Mouse (Mus musculus): ENCODE results near the gene Slc37a1. TPM values are rescaled to one million over a fixed set of nuclear protein-coding genes. Genes with fewer than 3 reads are reported as not detected.

The Slc37a1 gene
- polyA plus RNA-seq, 1 experiment from 2014 or later = 8.7 TPM

GRCm38 (mm10) chr17:31259825-31260224, 26.8 kb upstream of the Slc37a1 start:
- Histone ChIP-seq H3K27ac (no peak overlapping the region), H3K4me3 (no peak overlapping the region), H3K9ac (no peak overlapping the region), H3K36me3 (no peaks in the 10 kb centered on the region), H3K9me3 (replicated peaks) (no peaks in the 10 kb centered on the region), H3K4me1 (replicated peaks) (no peaks in the 10 kb centered on the region), H3K4me2 (no peak overlapping the region), H3K27me3 (no peaks in the 10 kb centered on the region)
- 68% methylated on average over 4 of the region's 4 CpGs for WGBS
- no peak for ATAC-seq (replicated peaks; ENCODE audit: insufficient number of reproducible peaks, insufficient read depth, low FRiP score, low read depth)

- Histone ChIP-seq H3K27ac (no peak overlapping the region), H3K4me3 (no peak overlapping the region), H3K9me3 (replicated peaks) (no peaks in the 10 kb centered on the region), H3K4me1 (replicated peaks) (no peaks in the 10 kb centered on the region), H3K36me3 (no peaks in the 10 kb centered on the region), H3K4me2 (no peak overlapping the region), H3K27me3 (no peaks in the 10 kb centered on the region), H3K9ac (no peak overlapping the region)
- ATAC-seq (replicated peaks; ENCODE audit: insufficient number of reproducible peaks, insufficient read depth, low FRiP score, low read depth) = no peak
- 77% methylated on average over 7 of the region's 7 CpGs for WGBS
Observed at GRCm38 (mm10) chr17:31260430-31260829, 26.2 kb upstream of the Slc37a1 start.

- ATAC-seq (replicated peaks; ENCODE audit: insufficient number of reproducible peaks, insufficient read depth, low FRiP score, low read depth) = no peak
- 82% methylated on average over 6 of the region's 6 CpGs for WGBS
- H3K4me3 ChIP-seq = no peak overlapping the region
- H3K27me3 ChIP-seq = no peaks in the 10 kb centered on the region
- H3K4me1 ChIP-seq (replicated peaks) = no peaks in the 10 kb centered on the region
- H3K27ac ChIP-seq = no peak overlapping the region
- H3K4me2 ChIP-seq = no peak overlapping the region
- no peak overlapping the region for H3K9ac ChIP-seq
- no peaks in the 10 kb centered on the region for H3K9me3 ChIP-seq (replicated peaks)
- no peaks in the 10 kb centered on the region for H3K36me3 ChIP-seq
Observed at GRCm38 (mm10) chr17:31261352-31261751, 25.2 kb upstream of the Slc37a1 start.

- no peak overlapping the region for H3K27ac ChIP-seq
- 59% methylated on average over 5 of the region's 5 CpGs for whole genome bisulfite sequencing
- H3K9me3 ChIP-seq (replicated peaks) = no peaks in the 10 kb centered on the region
- H3K9ac ChIP-seq = no peak overlapping the region
- H3K4me2 ChIP-seq = no peak overlapping the region
- H3K4me1 ChIP-seq (replicated peaks) = no peaks in the 10 kb centered on the region
- no peaks in the 10 kb centered on the region for H3K36me3 ChIP-seq
- ATAC-seq (replicated peaks; ENCODE audit: insufficient number of reproducible peaks, insufficient read depth, low FRiP score, low read depth) = no peak
- H3K27me3 ChIP-seq = no peaks in the 10 kb centered on the region
- no peak overlapping the region for H3K4me3 ChIP-seq
Observed at GRCm38 (mm10) chr17:31262715-31263114, 23.9 kb upstream of the Slc37a1 start.

DNA sequence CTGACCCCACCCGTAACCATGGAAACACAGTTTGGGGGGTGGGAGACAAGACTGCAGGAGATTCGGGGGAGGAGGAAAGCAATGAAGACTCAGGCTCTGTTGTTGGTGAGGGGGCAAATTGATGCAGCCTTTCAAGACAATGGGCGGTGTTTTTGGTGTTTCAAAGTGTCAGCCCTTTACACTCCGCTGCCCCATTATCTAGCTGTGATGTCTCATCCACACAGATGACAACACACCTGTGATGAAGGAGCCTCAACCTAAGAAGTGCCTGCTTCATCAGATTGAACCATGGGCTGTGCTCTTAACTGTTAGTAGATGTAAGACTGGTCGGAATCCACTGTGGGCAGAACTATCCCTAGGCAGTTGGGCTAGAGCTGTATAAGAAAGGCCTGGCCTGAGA, 22.8 kb upstream of the Slc37a1 start:
- WGBS = 89% methylated on average over 5 of the region's 5 CpGs
- H3K27ac ChIP-seq = no peak overlapping the region
- no peaks in the 10 kb centered on the region for H3K4me1 ChIP-seq (replicated peaks)
- no peak for ATAC-seq (replicated peaks; ENCODE audit: insufficient number of reproducible peaks, insufficient read depth, low FRiP score, low read depth)
- no peak overlapping the region for H3K9ac ChIP-seq
- H3K4me3 ChIP-seq = no peak overlapping the region
- no peak overlapping the region for H3K4me2 ChIP-seq
- no peaks in the 10 kb centered on the region for H3K27me3 ChIP-seq
- no peaks in the 10 kb centered on the region for H3K36me3 ChIP-seq
- no peaks in the 10 kb centered on the region for H3K9me3 ChIP-seq (replicated peaks)

GRCm38 (mm10) chr17:31264372-31264771, 22.2 kb upstream of the Slc37a1 start:
- ATAC-seq (replicated peaks; ENCODE audit: insufficient number of reproducible peaks, insufficient read depth, low FRiP score, low read depth) = no peak
- no peak overlapping the region for H3K9ac ChIP-seq
- no peak overlapping the region for H3K4me3 ChIP-seq
- H3K4me2 ChIP-seq = no peak overlapping the region
- H3K27me3 ChIP-seq = no peaks in the 10 kb centered on the region
- no peaks in the 10 kb centered on the region for H3K4me1 ChIP-seq (replicated peaks)
- no peaks in the 10 kb centered on the region for H3K36me3 ChIP-seq
- 69% methylated on average over 6 of the region's 6 CpGs for WGBS
- no peaks in the 10 kb centered on the region for H3K9me3 ChIP-seq (replicated peaks)
- H3K27ac ChIP-seq = no peak overlapping the region

DNA sequence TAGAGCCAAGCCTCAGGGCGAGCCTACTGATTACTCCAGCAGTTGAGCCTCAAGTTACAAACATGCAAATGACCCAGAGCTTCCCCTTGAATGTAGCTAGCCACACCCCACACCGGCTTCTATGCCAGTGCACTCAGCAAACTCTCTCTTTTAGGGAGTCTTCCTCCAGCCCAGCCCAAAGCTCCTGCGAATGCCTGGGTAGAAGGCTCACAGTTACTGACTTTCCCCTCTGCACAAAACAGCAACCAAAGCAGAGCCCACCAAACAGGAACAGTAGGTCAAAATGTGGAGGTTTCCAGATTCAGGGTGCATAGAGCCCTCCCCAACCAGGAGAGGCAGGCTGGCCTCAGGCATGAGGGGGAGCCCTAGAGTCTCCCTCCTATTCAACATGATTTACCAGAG, 21.4 kb upstream of the Slc37a1 start:
- Histone ChIP-seq H3K4me3 (no peak overlapping the region), H3K27ac (no peak overlapping the region), H3K9me3 (replicated peaks) (no peaks in the 10 kb centered on the region), H3K4me1 (replicated peaks) (no peaks in the 10 kb centered on the region), H3K27me3 (no peaks in the 10 kb centered on the region), H3K9ac (no peak overlapping the region), H3K4me2 (no peak overlapping the region), H3K36me3 (no peaks in the 10 kb centered on the region)
- no peak for ATAC-seq (replicated peaks; ENCODE audit: insufficient number of reproducible peaks, insufficient read depth, low FRiP score, low read depth)
- WGBS = 21% methylated on average over 3 of the region's 3 CpGs

DNA sequence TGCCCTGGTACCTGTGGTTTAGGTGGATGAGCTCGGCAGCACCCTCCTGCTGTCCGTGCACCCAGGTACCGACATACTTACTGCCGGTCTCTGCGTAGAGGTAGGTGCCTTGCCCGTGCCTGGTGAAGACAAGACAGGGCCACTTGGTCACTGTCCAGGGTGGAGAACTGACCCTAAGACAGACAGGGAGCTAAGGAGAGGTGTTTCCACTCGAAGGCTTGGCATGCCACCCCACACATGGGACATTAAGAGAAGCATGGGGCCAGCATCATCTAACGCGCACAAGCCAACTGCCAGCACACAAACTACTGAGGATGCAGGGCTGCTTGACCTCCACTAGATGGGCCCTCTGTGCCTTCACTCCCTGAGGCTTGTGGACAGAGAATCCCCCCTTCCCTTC, 20.8 kb upstream of the Slc37a1 start:
- Histone ChIP-seq H3K4me2 (no peak overlapping the region), H3K27ac (no peak overlapping the region), H3K9ac (no peak overlapping the region), H3K9me3 (replicated peaks) (no peaks in the 10 kb centered on the region), H3K4me3 (no peak overlapping the region), H3K36me3 (no peaks in the 10 kb centered on the region), H3K4me1 (replicated peaks) (no peaks in the 10 kb centered on the region), H3K27me3 (no peaks in the 10 kb centered on the region)
- WGBS = 88% methylated on average over 9 of the region's 9 CpGs
- no peak for ATAC-seq (replicated peaks; ENCODE audit: insufficient number of reproducible peaks, insufficient read depth, low FRiP score, low read depth)

- Histone ChIP-seq H3K4me2 (no peak overlapping the region), H3K9me3 (replicated peaks) (no peaks in the 10 kb centered on the region), H3K27me3 (no peaks in the 10 kb centered on the region), H3K4me1 (replicated peaks) (no peaks in the 10 kb centered on the region), H3K27ac (no peak overlapping the region), H3K9ac (no peak overlapping the region), H3K4me3 (no peak overlapping the region), H3K36me3 (no peaks in the 10 kb centered on the region)
- ATAC-seq (replicated peaks; ENCODE audit: insufficient number of reproducible peaks, insufficient read depth, low FRiP score, low read depth) = no peak
- WGBS = 78% methylated on average over 7 of the region's 7 CpGs
Observed at GRCm38 (mm10) chr17:31266321-31266950, 20.2 kb upstream of the Slc37a1 start.

DNA sequence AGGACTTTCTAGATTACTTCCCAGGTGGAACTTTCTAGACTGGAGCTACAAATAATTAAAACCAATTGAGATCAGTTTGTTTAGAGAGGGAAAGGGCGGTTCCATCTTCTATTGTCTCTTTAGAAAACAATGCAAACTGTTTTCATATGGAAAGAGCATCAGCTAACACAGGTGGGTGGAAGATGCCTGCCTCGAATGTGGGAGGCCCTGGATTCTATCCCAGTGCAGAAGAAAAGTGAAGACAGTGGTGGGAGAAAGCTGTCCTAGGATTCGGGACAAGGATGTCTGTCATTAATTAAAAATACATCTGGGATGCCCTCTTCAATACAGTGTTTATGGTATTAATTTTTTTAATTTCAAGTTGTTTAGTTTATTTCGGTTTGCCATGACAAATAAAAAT, 19.5 kb upstream of the Slc37a1 start:
- 71% methylated on average over 4 of the region's 4 CpGs for WGBS
- Histone ChIP-seq H3K9me3 (replicated peaks) (no peaks in the 10 kb centered on the region), H3K4me2 (no peak overlapping the region), H3K27ac (no peak overlapping the region), H3K9ac (no peak overlapping the region), H3K36me3 (no peaks in the 10 kb centered on the region), H3K4me1 (replicated peaks) (no peaks in the 10 kb centered on the region), H3K27me3 (no peaks in the 10 kb centered on the region), H3K4me3 (no peak overlapping the region)
- no peak for ATAC-seq (replicated peaks; ENCODE audit: insufficient number of reproducible peaks, insufficient read depth, low FRiP score, low read depth)

DNA sequence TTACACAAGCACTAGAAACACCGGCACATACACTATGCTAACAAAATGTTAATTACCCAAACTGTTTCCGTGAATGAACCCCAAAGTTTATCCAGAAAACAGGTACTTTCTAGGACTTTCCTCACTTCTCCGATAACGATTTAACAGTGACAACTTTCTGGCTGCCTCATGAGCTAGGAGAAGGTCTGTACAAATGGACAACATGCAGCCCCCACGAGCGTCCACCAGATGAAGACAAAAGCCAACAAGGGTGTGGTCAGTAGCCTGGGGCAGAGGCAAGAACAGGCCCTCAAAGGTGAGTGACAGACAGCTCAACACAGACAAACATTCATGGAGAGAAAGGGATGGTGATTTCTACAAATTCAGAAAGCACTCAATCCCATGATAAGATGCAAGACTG, 19.0 kb upstream of the Slc37a1 start:
- no peak overlapping the region for H3K9ac ChIP-seq
- ATAC-seq (replicated peaks; ENCODE audit: insufficient number of reproducible peaks, insufficient read depth, low FRiP score, low read depth) = no peak
- 82% methylated on average over 6 of the region's 6 CpGs for WGBS

DNA sequence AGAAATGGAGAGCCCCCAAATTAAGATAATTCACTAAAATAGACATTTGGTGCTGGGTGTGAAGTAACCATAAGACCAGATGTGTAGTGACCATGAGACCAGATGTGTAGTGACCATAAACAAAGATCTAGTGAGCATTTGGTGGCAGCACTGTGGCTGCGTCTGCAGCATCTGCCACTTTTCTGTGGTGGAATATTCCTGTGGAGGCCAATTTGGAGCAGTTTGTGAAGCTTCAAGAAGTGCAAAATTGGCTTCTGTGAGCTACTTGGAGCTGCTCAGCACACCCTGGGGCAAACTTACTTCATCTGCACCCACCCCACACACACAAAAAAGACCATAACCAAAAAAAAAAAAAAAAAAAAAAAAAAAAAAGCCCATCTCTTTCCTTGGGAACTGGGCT, 18.6 kb upstream of the Slc37a1 start:
- Histone ChIP-seq H3K27ac (no peak overlapping the region), H3K36me3 (no peaks in the 10 kb centered on the region), H3K4me1 (replicated peaks) (no peaks in the 10 kb centered on the region), H3K9ac (no peak overlapping the region), H3K27me3 (no peaks in the 10 kb centered on the region), H3K4me2 (no peak overlapping the region), H3K9me3 (replicated peaks) (no peaks in the 10 kb centered on the region), H3K4me3 (no peak overlapping the region)
- ATAC-seq (replicated peaks; ENCODE audit: insufficient number of reproducible peaks, insufficient read depth, low FRiP score, low read depth) = no peak
- 70% methylated on average over 1 of the region's 1 CpGs for WGBS

More for the DNA sequence above, 19.0 kb upstream of the Slc37a1 start:
- H3K9me3 ChIP-seq (replicated peaks) = no peaks in the 10 kb centered on the region
- no peak overlapping the region for H3K4me2 ChIP-seq
- H3K27ac ChIP-seq = no peak overlapping the region
- no peak overlapping the region for H3K4me3 ChIP-seq
- H3K27me3 ChIP-seq = no peaks in the 10 kb centered on the region
- no peaks in the 10 kb centered on the region for H3K36me3 ChIP-seq
- H3K4me1 ChIP-seq (replicated peaks) = no peaks in the 10 kb centered on the region
